Mouse (Mus musculus) forebrain, embryonic 13.5 days (tissue): ENCODE measurements at regions not wholly inside any gene's neighbourhood (a gene's known extent, or its start where the extent isn't known, plus 50 kb on each side); places are given as distances from the start of the nearest gene placed in this dataset.

Experiments
- ATAC-seq: fragments of 200-750 bp; cut with Nextera tagmentation; 2 replicates; pipeline ENCODE4 v1.8.0; 2017
- H3K27ac ChIP-seq: fragments of 300-500 bp; sonication (generic); 2 replicates; pipeline ENCODE4 v1.5.1; 2015; ENCODE audit warnings: inconsistent platforms, mild to moderate bottlenecking, moderate library complexity
- H3K27me3 ChIP-seq: fragments of 300-500 bp; sonication (generic); 2 replicates; pipeline ENCODE4 v1.6.1; 2015; ENCODE audit warnings: mild to moderate bottlenecking, inconsistent platforms
- H3K36me3 ChIP-seq: fragments of 300-500 bp; sonication (generic); 2 replicates; pipeline ENCODE4 v1.6.1; 2015; ENCODE audit warnings: mild to moderate bottlenecking, inconsistent platforms; ENCODE audit not compliant: poor library complexity, severe bottlenecking
- H3K4me1 ChIP-seq: fragments of 300-500 bp; sonication (generic); 2 replicates; pipeline ENCODE4 v1.6.1; 2015; ENCODE audit warnings: inconsistent platforms
- H3K4me2 ChIP-seq: fragments of 300-500 bp; sonication (generic); 2 replicates; pipeline ENCODE4 v1.6.1; 2015; ENCODE audit warnings: inconsistent platforms, mild to moderate bottlenecking, moderate library complexity
- H3K4me3 ChIP-seq: fragments of 300-500 bp; sonication (generic); 2 replicates; pipeline ENCODE4 v1.5.1; 2015; ENCODE audit warnings: mild to moderate bottlenecking, inconsistent platforms
- H3K9ac ChIP-seq: fragments of 300-500 bp; sonication (generic); 2 replicates; pipeline ENCODE4 v1.6.1; 2015; ENCODE audit warnings: mild to moderate bottlenecking, inconsistent platforms
- H3K9me3 ChIP-seq: fragments of 300-500 bp; sonication (generic); replicated peaks from 2 replicates; pipeline ENCODE4 v1.6.1; 2016; ENCODE audit warnings: inconsistent platforms
- WGBS: fragments of 180-500 bp; shearing (Covaris S2); methylation state at CpG from one replicate; pipeline ENCODE4 v1.1.7; 2015; 5-methylcytosine and 5-hydroxymethylcytosine counted together

DNA sequence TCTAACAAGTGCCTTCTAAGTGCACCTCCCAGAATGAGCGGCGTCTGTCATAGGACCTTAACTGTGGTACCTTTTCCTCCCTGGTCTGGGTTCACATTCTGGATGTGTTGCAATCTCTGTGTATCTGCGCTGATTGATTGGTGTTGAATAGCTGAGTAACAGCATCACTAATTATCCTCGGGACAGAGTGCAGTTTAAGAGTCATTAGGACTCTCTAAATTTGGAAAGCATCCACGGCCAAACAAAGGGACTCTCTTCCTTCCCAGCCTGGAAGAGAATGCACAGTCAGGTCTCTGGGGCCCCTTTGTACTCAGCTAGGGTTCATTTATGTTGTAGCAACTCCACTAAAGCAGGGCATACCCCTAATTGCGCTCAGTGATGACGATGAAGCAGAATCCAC lies 50.2 kb upstream of the Hs3st4 start:
- no peak overlapping the region for H3K9ac ChIP-seq
- ATAC-seq, result peak; percentile 65; the same call in 1 of the 2 replicates
- no peak overlapping the region for H3K27ac ChIP-seq
- H3K36me3 ChIP-seq, result no peaks in the 10 kb centered on the region
- H3K9me3 ChIP-seq, result no peaks in the 10 kb centered on the region
- no peak overlapping the region for H3K4me2 ChIP-seq
- peaks cover 13% of the 10 kb centered on the region for H3K4me1 ChIP-seq
- H3K27me3 ChIP-seq, result no peaks in the 10 kb centered on the region
- no peak overlapping the region for H3K4me3 ChIP-seq
- 29% methylated on average over 7 of the region's 7 CpGs for WGBS
